Comparison of ENCODE assay signal across 8 mouse cellular contexts in the genomic region with DNA sequence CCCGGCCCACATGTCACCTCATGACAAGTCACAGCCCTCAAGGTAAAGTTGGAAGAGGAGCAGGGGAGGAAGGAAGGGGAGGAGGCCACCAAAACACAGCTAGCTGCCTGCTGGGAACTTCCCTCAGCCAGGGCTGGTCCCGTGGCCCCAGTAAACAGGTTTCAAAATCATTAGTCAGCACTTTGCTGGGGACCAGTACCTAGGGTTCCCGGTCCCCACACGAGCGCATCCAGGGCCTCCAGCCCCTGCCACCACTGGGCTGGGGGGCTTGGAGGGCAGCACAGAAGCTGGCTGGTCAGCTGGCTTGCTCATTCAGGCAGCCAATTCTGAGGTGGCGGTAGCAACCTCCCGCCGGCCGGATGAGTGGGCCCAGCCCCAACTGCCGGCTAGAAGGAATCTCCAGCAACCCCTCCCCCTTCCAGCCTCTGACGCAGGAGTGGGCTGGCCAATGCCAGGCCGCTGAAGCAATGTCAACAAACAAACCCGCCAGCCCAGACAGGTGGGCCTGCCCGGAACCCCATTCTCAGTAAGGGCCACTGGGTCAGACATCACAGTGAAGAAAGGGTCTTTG. TPM values are rescaled to one million over a fixed set of nuclear protein-coding genes. Genes with fewer than 3 reads are reported as not detected.
DNase-seq lines count a peak whose midpoint lies in the region; ATAC-seq and TF ChIP-seq lines count a peak whose summit lies in the region.

No protein-coding gene starts in this region.

- peak overlapping the region; percentile 96 for H3K4me3 ChIP-seq in hindbrain, embryonic 13.5 days

- peak overlapping the region; percentile 99 for H3K4me2 ChIP-seq in hindbrain, embryonic 13.5 days

- DNase-seq in Patski (ENCODE audit: low read depth, low spot score): peak; percentile 60
- DNase-seq in cerebellum, postnatal 14 days: peak; percentile 93 to 94
- peak; percentile 71 to 74 for DNase-seq in frontal cortex, postnatal 14 days (ENCODE audit: low spot score in 2 of 2)
- peak; percentile 77 to 83 for DNase-seq in layer of hippocampus, postnatal 36 days
- DNase-seq in lung, postnatal 25 days (ENCODE audit: low spot score): peak; percentile 95
- DNase-seq in retina, adult 2 months (ENCODE audit: low read depth, low spot score): peak; percentile 49
- DNase-seq in thymus, postnatal 25 days: peak; percentile 67

- 3% methylated on average over 14 of the region's 14 CpGs for WGBS in hindbrain, embryonic 13.5 days

- POLR2A ChIA-PET in Patski (lab: Charles Lee): no interaction called here

- H3K9ac ChIP-seq in hindbrain, embryonic 13.5 days: peak overlapping the region; percentile 98

- TF ChIP-seq CTCF in Patski (IDR thresholded peaks at IDR 0.05): no peak

- CTCF ChIA-PET in Patski (lab: Charles Lee): no interaction called here

- peak; percentile 61 for ATAC-seq in Patski
- ATAC-seq in hindbrain, embryonic 13.5 days (ENCODE audit: low FRiP score): peak; percentile 36

- no peaks in the 10 kb centered on the region for H3K27me3 ChIP-seq in Patski
- H3K27me3 ChIP-seq in hindbrain, embryonic 13.5 days: no peaks in the 10 kb centered on the region

- H3K9me3 ChIP-seq in hindbrain, embryonic 13.5 days: no peaks in the 10 kb centered on the region

- H3K27ac ChIP-seq in hindbrain, embryonic 13.5 days: peak overlapping the region; percentile 53

- H3K4me1 ChIP-seq in hindbrain, embryonic 13.5 days (replicated peaks): peaks cover 54% of the 10 kb centered on the region

- in situ Hi-C loops in Patski (cut with MboI; ENCODE audit: low pct_unique_long_range_greater_than_20kb): no loop called here

- peaks cover 19% of the 10 kb centered on the region for H3K36me3 ChIP-seq in hindbrain, embryonic 13.5 days

RNA-seq across cellular contexts. Expression of gene Ulk1, which starts 1.8 kb away (rescaled TPM):
- polyA plus RNA-seq in Patski (2021): 63.7 TPM
- polyA plus RNA-seq in hindbrain, embryonic 13.5 days (2015; fragmentation: Nextera tagmentation; extraction: Ambion mirVana): 30.3 and 33.0 TPM in 2 replicates
- total RNA-seq in layer of hippocampus, postnatal 36 days (2021): 10 to 100 TPM; 63.5 to 81.7 TPM

RNA-seq across cellular contexts. Expression of gene Pus1, which starts 27.7 kb away (rescaled TPM):
- polyA plus RNA-seq in Patski (2021): 59.2 TPM
- polyA plus RNA-seq in hindbrain, embryonic 13.5 days (2015; fragmentation: Nextera tagmentation; extraction: Ambion mirVana): 22.3 and 22.5 TPM in 2 replicates
- total RNA-seq in layer of hippocampus, postnatal 36 days (2021): 10 to 100 TPM; 17.7 to 20.2 TPM

RNA-seq across cellular contexts. Expression of gene Hscb, which starts 31.4 kb away (rescaled TPM):
- polyA plus RNA-seq in Patski (2021): 45.7 TPM
- 10.7 and 12.6 TPM in 2 replicates for polyA plus RNA-seq in hindbrain, embryonic 13.5 days (2015; fragmentation: Nextera tagmentation; extraction: Ambion mirVana)
- 10 to 100 TPM; 11.7 to 16.2 TPM for total RNA-seq in layer of hippocampus, postnatal 36 days (2021)

RNA-seq across cellular contexts. Expression of gene Chek2, which starts 31.6 kb away (rescaled TPM):
- polyA plus RNA-seq in Patski (2021): 21.3 TPM
- polyA plus RNA-seq in hindbrain, embryonic 13.5 days (2015; fragmentation: Nextera tagmentation; extraction: Ambion mirVana): 6.5 and 8.0 TPM in 2 replicates
- 1 to 10 TPM; 1.8 to 2.5 TPM for total RNA-seq in layer of hippocampus, postnatal 36 days (2021)

RNA-seq across cellular contexts. Expression of gene Ep400, which starts 37.6 kb away (rescaled TPM):
- 49.4 TPM for polyA plus RNA-seq in Patski (2021)
- polyA plus RNA-seq in hindbrain, embryonic 13.5 days (2015; fragmentation: Nextera tagmentation; extraction: Ambion mirVana): 53.4 and 54.8 TPM in 2 replicates
- total RNA-seq in layer of hippocampus, postnatal 36 days (2021): 100 to 1,000 TPM in 1 of 2 experiments, 10 to 100 TPM in 1; 92.7 to 113 TPM

Comparison
In these comparisons a context has a peak if more than half of its experiments do, and no peak if none do; other contexts are left out.
1. Peak in every context shown above with its lines: DNase-seq, ATAC-seq, H3K4me3 ChIP-seq and H3K27ac ChIP-seq.